Mouse (Mus musculus) forebrain, embryonic 16.5 days (tissue): Measurements from ENCODE around the gene Gm428. TPM values are rescaled to one million over a fixed set of nuclear protein-coding genes. Genes with fewer than 3 reads are reported as not detected.
"Not testable (repeated sequence)": the region's sequence is repeated elsewhere in the genome, so short reads cannot be mapped to it uniquely, and the experiment has no call there.

Source experiments
- ATAC-seq: fragments of 200-750 bp; cut with Nextera tagmentation; 2 replicates; pipeline ENCODE4 v1.8.0; 2017; ENCODE audit warnings: mild to moderate bottlenecking, moderate library complexity
- H3K27ac ChIP-seq: fragments of 300-500 bp; sonication (generic); 2 replicates; pipeline ENCODE4 v1.5.1; 2014; ENCODE audit warnings: low read length, control low read depth
- H3K27me3 ChIP-seq: fragments of 300-500 bp; sonication (generic); replicated peaks from 2 replicates; pipeline ENCODE4 v1.6.1; 2014; ENCODE audit warnings: low read length; ENCODE audit not compliant: control insufficient read depth, insufficient read depth
- H3K36me3 ChIP-seq: fragments of 300-500 bp; sonication (generic); 2 replicates; pipeline ENCODE4 v1.6.1; 2014; ENCODE audit not compliant: control insufficient read depth, insufficient read depth
- H3K4me1 ChIP-seq: fragments of 300-500 bp; sonication (generic); replicated peaks from 2 replicates; pipeline ENCODE4 v1.6.1; 2014; ENCODE audit warnings: low read length; ENCODE audit not compliant: control insufficient read depth, insufficient read depth
- H3K4me2 ChIP-seq: fragments of 300-500 bp; sonication (generic); 2 replicates; pipeline ENCODE4 v1.6.1; 2014; ENCODE audit warnings: mild to moderate bottlenecking, low read length, control low read depth
- H3K4me3 ChIP-seq: fragments of 300-500 bp; sonication (generic); replicated peaks from 2 replicates; pipeline ENCODE4 v1.5.1; 2014; ENCODE audit warnings: mild to moderate bottlenecking, low read length, control low read depth
- H3K9ac ChIP-seq: fragments of 300-500 bp; sonication (generic); replicated peaks from 2 replicates; pipeline ENCODE4 v1.6.1; 2014; ENCODE audit warnings: low read depth, low read length, control low read depth
- H3K9me3 ChIP-seq: fragments of 300-500 bp; sonication (generic); 2 replicates; pipeline ENCODE4 v1.6.1; 2016; ENCODE audit warnings: low read length; ENCODE audit not compliant: control insufficient read depth
- WGBS: fragments of 180-500 bp; shearing (Covaris S2); extraction: QIAGEN DNeasy Blood & Tissue Kit; methylation state at CpG from one replicate; pipeline ENCODE4 v1.1.7; 2014; 5-methylcytosine and 5-hydroxymethylcytosine counted together
- polyA plus RNA-seq: library from polyadenylated mRNA; unstranded; fragments of >200 nt; fragmentation: Nextera tagmentation; extraction: Ambion mirVana; gene quantifications from 2 replicates; pipeline ENCODE4 v1.2.1, GENCODE M21; 2015

Gm428 gene
- not detected in 2 replicates for polyA plus RNA-seq

DNA sequence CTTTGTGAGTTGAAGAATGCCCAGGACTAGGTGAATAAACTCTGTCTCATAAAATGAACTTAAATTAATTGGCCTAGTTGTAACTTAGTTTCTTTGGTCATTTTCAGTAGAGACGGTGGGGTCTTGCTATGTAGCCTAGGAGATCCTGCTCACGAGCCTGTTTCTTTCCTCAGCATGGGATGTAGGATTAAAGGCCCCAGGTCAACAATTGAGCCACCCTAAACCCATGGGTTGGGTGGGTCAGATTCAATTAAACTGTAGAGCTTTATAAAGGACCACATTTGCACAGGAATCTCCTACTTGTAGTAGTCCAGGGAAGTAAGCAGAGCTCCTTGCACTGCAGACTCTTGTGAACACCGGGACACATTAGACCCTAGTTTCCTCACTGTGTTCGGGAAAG is at the start of gene Gm428:
Gene Gm428, plus strand, starts transcription at position 301 of the 400 bp plus-strand sequence.
- H3K27ac ChIP-seq, H3K4me3 ChIP-seq, ATAC-seq, H3K4me1 ChIP-seq, H3K36me3 ChIP-seq, H3K9me3 ChIP-seq, H3K9ac ChIP-seq, H3K27me3 ChIP-seq, H3K4me2 ChIP-seq: not testable (repeated sequence)
- no CpG with 5 or more reads among the region's 4 CpGs for WGBS

DNA sequence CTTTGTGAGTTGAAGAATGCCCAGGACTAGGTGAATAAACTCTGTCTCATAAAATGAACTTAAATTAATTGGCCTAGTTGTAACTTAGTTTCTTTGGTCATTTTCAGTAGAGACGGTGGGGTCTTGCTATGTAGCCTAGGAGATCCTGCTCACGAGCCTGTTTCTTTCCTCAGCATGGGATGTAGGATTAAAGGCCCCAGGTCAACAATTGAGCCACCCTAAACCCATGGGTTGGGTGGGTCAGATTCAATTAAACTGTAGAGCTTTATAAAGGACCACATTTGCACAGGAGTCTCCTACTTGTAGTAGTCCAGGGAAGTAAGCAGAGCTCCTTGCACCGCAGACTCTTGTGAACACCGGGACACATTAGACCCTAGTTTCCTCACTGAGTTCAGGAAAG is 45.5 kb upstream of the Gm428 start, which contains the start of gene Gm11236:
Gene Gm11236, plus strand, starts transcription at position 301 of the 400 bp plus-strand sequence.
- WGBS: no CpG with 5 or more reads among the region's 4 CpGs
- not testable (repeated sequence) for H3K36me3 ChIP-seq, H3K9me3 ChIP-seq, H3K9ac ChIP-seq, ATAC-seq, H3K4me1 ChIP-seq, H3K27me3 ChIP-seq, H3K4me2 ChIP-seq, H3K27ac ChIP-seq, H3K4me3 ChIP-seq

DNA sequence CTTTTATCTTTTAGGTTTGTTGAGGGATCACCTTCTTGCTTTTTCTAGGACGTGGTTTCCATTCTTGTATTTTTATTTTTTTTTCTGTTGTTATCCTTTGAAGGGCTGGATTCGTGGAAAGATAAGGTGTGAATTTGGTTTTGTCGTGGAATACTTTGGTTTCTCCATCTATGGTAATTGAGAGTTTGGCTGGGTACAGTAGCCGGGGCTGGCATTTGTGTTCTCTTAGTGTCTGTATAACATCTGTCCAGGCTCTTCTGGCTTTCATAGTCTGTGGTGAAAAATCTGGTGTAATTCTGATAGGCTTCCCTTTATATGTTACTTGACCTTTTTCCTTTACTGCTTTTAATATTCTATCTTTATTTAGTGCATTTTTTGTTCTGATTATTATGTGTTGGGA is 21.5 kb upstream of the Gm428 start:
- not testable (repeated sequence) for H3K4me2 ChIP-seq, H3K27me3 ChIP-seq, ATAC-seq, H3K27ac ChIP-seq, H3K9me3 ChIP-seq, H3K9ac ChIP-seq, H3K4me1 ChIP-seq, H3K36me3 ChIP-seq, H3K4me3 ChIP-seq
- WGBS: 85% methylated on average over 4 of the region's 4 CpGs

DNA sequence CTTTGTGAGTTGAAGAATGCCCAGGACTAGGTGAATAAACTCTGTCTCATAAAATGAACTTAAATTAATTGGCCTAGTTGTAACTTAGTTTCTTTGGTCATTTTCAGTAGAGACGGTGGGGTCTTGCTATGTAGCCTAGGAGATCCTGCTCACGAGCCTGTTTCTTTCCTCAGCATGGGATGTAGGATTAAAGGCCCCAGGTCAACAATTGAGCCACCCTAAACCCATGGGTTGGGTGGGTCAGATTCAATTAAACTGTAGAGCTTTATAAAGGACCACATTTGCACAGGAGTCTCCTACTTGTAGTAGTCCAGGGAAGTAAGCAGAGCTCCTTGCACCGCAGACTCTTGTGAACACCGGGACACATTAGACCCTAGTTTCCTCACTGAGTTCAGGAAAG is 15.3 kb upstream of the Gm428 start, which contains the start of gene Gm11239:
Gene Gm11239, plus strand, starts transcription at position 301 of the 400 bp plus-strand sequence.
- H3K36me3 ChIP-seq, H3K9me3 ChIP-seq, H3K27me3 ChIP-seq, H3K4me2 ChIP-seq, ATAC-seq, H3K27ac ChIP-seq, H3K4me3 ChIP-seq, H3K9ac ChIP-seq, H3K4me1 ChIP-seq: not testable (repeated sequence)
- WGBS: no CpG with 5 or more reads among the region's 4 CpGs

DNA sequence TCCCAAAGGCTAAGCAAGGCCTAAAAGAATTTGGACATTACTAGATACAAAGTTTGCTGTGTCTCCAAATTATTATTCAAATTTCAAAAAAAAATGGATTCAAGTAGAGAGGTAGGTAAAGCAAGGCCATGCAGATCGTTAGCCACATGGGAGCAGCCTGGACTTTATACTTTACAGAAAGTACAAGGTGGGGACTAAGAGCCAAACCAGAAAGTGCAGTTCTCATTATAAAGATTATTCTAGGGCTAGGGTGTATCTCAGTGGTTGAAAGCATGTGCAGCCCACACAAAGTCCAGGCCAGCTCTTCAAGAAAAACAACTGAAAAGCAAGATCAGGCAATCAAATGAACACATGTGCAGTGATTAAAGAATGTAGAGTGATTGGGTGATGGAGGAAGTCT is 35.4 kb downstream of the Gm428 start:
- Histone ChIP-seq H3K4me1 (no peaks in the 10 kb centered on the region), H3K4me2 (no peak overlapping the region), H3K27ac (no peak overlapping the region), H3K9ac (no peak overlapping the region), H3K4me3 (no peak overlapping the region), H3K27me3 (no peaks in the 10 kb centered on the region), H3K36me3 (no peaks in the 10 kb centered on the region), H3K9me3 (no peaks in the 10 kb centered on the region)
- 83% methylated on average over 1 of the region's 1 CpGs for WGBS
- ATAC-seq: no peak

DNA sequence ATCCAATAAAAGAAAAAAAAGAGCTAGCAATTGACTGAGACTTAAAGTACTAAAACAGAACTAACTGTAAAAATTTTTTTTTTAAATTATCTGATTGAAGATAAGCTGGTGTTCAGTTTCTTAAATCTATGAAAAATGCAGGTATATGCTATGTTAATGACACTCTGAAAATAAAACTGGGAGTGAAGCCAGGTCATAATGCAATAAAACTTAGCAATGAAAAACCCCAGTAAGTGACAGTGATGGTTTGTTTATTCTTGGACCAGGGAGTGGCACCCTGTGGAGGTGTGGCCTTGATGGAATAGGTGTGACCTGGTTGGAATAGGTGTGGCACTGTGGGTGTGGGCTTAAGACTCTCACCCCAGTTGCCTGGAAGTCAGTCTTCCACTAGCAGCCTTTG is 36.5 kb downstream of the Gm428 start:
- Histone ChIP-seq H3K36me3 (no peaks in the 10 kb centered on the region), H3K4me2 (no peak overlapping the region), H3K4me3 (no peak overlapping the region), H3K9me3 (no peaks in the 10 kb centered on the region), H3K4me1 (no peaks in the 10 kb centered on the region), H3K27me3 (no peaks in the 10 kb centered on the region), H3K9ac (no peak overlapping the region), H3K27ac (no peak overlapping the region)
- ATAC-seq: no peak

Other genes starting within 250 kb of the Gm428 start
- gene Gm11238, start 75.6 kb upstream of the Gm428 start, polyA plus RNA-seq: not detected in 2 replicates
- gene Gm11237, start 60.5 kb upstream of the Gm428 start, polyA plus RNA-seq: not detected in 2 replicates
- gene Gm11236, start 45.4 kb upstream of the Gm428 start, polyA plus RNA-seq: not detected in 2 replicates
- not detected in 2 replicates for gene Gm11239, start 15.2 kb upstream of the Gm428 start, polyA plus RNA-seq
- 0.10 and 0.42 TPM in 2 replicates for gene Rasef, start 107.5 kb downstream of the Gm428 start, polyA plus RNA-seq
- not detected in 2 replicates for gene Gm11758, start 192.8 kb downstream of the Gm428 start, polyA plus RNA-seq
- gene Gm11757, start 207.6 kb downstream of the Gm428 start, polyA plus RNA-seq: not detected in 2 replicates
- not detected in 2 replicates for gene Gm13871, start 222.4 kb downstream of the Gm428 start, polyA plus RNA-seq
- not detected in 2 replicates for gene Gm11756, start 237.2 kb downstream of the Gm428 start, polyA plus RNA-seq